Mouse (Mus musculus): ENCODE results near the gene Plac8. TPM values are rescaled to one million over a fixed set of nuclear protein-coding genes. Genes with fewer than 3 reads are reported as not detected.

Plac8 gene
- total and polyA plus RNA-seq, 3 experiments = 5.0 to 11.3 (median 5.7) TPM

GRCm38 (mm10) chr5:100578863-100579411 is 6.9 kb upstream of the Plac8 start:
- DNase-seq = no peak

- DNase-seq = no peak
These were observed 2.7 kb upstream of the Plac8 start for GRCm38 (mm10) chr5:100574771-100575170.

GRCm38 (mm10) chr5:100573256-100573655 is 1.2 kb upstream of the Plac8 start:
- no peak for DNase-seq

GRCm38 (mm10) chr5:100570716-100571115 is 1.3 kb downstream of the Plac8 start:
- DNase-seq = no peak

- no peak for DNase-seq
These were observed 1.9 kb downstream of the Plac8 start for GRCm38 (mm10) chr5:100569997-100570595.

GRCm38 (mm10) chr5:100569250-100569934 is 2.7 kb downstream of the Plac8 start:
- DNase-seq = no peak

GRCm38 (mm10) chr5:100568802-100569201 is 3.2 kb downstream of the Plac8 start:
- DNase-seq = no peak

GRCm38 (mm10) chr5:100568177-100568576 is 3.9 kb downstream of the Plac8 start:
- no peak for DNase-seq

GRCm38 (mm10) chr5:100567258-100568032 is 4.6 kb downstream of the Plac8 start:
- no peak for DNase-seq

- no peak for DNase-seq
These were observed 5.2 kb downstream of the Plac8 start for GRCm38 (mm10) chr5:100566798-100567197.

- DNase-seq = no peak
These were observed 9.3 kb downstream of the Plac8 start for GRCm38 (mm10) chr5:100562702-100563101.

- no peak for DNase-seq
These were observed 12.7 kb downstream of the Plac8 start for GRCm38 (mm10) chr5:100559357-100559756.

- no peak for DNase-seq
These were observed 13.3 kb downstream of the Plac8 start for GRCm38 (mm10) chr5:100558783-100559182.

- no peak for DNase-seq
These were observed 14.5 kb downstream of the Plac8 start for GRCm38 (mm10) chr5:100557537-100557936.

GRCm38 (mm10) chr5:100557019-100557418 is 15.0 kb downstream of the Plac8 start:
- DNase-seq = no peak

- no peak for DNase-seq
These were observed 18.6 kb downstream of the Plac8 start for GRCm38 (mm10) chr5:100553426-100553825.

- no peak for DNase-seq
These were observed 20.1 kb downstream of the Plac8 start for GRCm38 (mm10) chr5:100551952-100552351.

GRCm38 (mm10) chr5:100550151-100550550 is 21.9 kb downstream of the Plac8 start:
- no peak for DNase-seq

GRCm38 (mm10) chr5:100549311-100549710 is 22.7 kb downstream of the Plac8 start:
- DNase-seq = no peak

GRCm38 (mm10) chr5:100548236-100548635 is 23.8 kb downstream of the Plac8 start:
- DNase-seq = no peak

GRCm38 (mm10) chr5:100546294-100547080 is 25.6 kb downstream of the Plac8 start:
- no peak for DNase-seq

GRCm38 (mm10) chr5:100536638-100537037 is 35.4 kb downstream of the Plac8 start:
- peak; percentile 23 for DNase-seq
